Mouse (Mus musculus) gastrocnemius, postnatal 14 days (tissue): ENCODE data around the gene Htr1a. TPM values are rescaled to one million over a fixed set of nuclear protein-coding genes. Genes with fewer than 3 reads are reported as not detected.

Source experiments
- DNase-seq: peaks from one replicate; pipeline ENCODE4 v3.0.0; 2021; ENCODE audit warnings: mixed read lengths
- intact Hi-C: fragments of 180-260 bp; cut with DNase I; formaldehyde crosslinking; loops from one replicate; pipeline ENCODE4 v1.15.1; 2025; ENCODE audit warnings: low total_unique reads
- long read RNA-seq, 2 experiments: library from polyadenylated mRNA; stranded (forward); transcript quantifications; one replicate each; pipeline ENCODE4 v2.0.0; 2021
- total RNA-seq, 2 experiments: library from RNA; stranded (reverse); gene quantifications; 2 replicates each; pipeline ENCODE4 v1.2.3; 2021

Htr1a gene
- total RNA-seq = not detected
- long read RNA-seq, experiment 1 = 0 reads
- long read RNA-seq, experiment 2 = 0 reads

GRCm38 (mm10) chr13:105443339-105443738 lies at the start of gene Htr1a:
TSS of gene Htr1a (plus strand) at chr13:105443639.
- intact Hi-C loops = no loop called here

GRCm38 (mm10) chr13:105411535-105412326 lies 31.7 kb upstream of the Htr1a start:
- peak; percentile 4 for DNase-seq
- intact Hi-C loops = no loop called here

More at GRCm38 (mm10) chr13:105443339-105443738, at the start of gene Htr1a:
- no peak for DNase-seq

GRCm38 (mm10) chr13:105412327-105412722 lies 31.1 kb upstream of the Htr1a start:
- intact Hi-C loops = no loop called here

GRCm38 (mm10) chr13:105433141-105433540 lies 10.3 kb upstream of the Htr1a start:
- intact Hi-C loops = no loop called here
- no peak for DNase-seq

More at GRCm38 (mm10) chr13:105412327-105412722, 31.1 kb upstream of the Htr1a start:
- DNase-seq = no peak

GRCm38 (mm10) chr13:105433630-105434029 lies 9.8 kb upstream of the Htr1a start:
- DNase-seq = no peak
- intact Hi-C loops = no loop called here

GRCm38 (mm10) chr13:105442576-105442975 lies 863 bp upstream of the Htr1a start:
- intact Hi-C loops = no loop called here
- peak; percentile 33 for DNase-seq

- intact Hi-C loops = no loop called here
- no peak for DNase-seq
Measured at GRCm38 (mm10) chr13:105443871-105444237, 415 bp downstream of the Htr1a start.

GRCm38 (mm10) chr13:105444238-105444894 lies 927 bp downstream of the Htr1a start:
- intact Hi-C loops = no loop called here
- no peak for DNase-seq

- no peak for DNase-seq
- intact Hi-C loops = no loop called here
Measured at GRCm38 (mm10) chr13:105444895-105445281, 1.4 kb downstream of the Htr1a start.

GRCm38 (mm10) chr13:105446239-105446638 lies 2.8 kb downstream of the Htr1a start:
- DNase-seq = no peak
- intact Hi-C loops = no loop called here

GRCm38 (mm10) chr13:105447695-105448094 lies 4.3 kb downstream of the Htr1a start:
- intact Hi-C loops = no loop called here

GRCm38 (mm10) chr13:105451536-105451935 lies 8.1 kb downstream of the Htr1a start:
- DNase-seq = no peak
- intact Hi-C loops = no loop called here

More at GRCm38 (mm10) chr13:105447695-105448094, 4.3 kb downstream of the Htr1a start:
- no peak for DNase-seq

Other genes with a start within 250 kb of the Htr1a start
- under 1 TPM; 0.49 to 0.75 TPM for gene Rnf180, start 148.8 kb upstream of the Htr1a start, total RNA-seq